Mouse (Mus musculus) left cerebral cortex, postnatal 10 days (tissue): Measurements from ENCODE around the gene Map3k20. TPM values are rescaled to one million over a fixed set of nuclear protein-coding genes. Genes with fewer than 3 reads are reported as not detected.

Source experiments
- DNase-seq, 2 experiments: peaks; one replicate each; pipeline ENCODE4 v3.0.0; 2021 to 2022; ENCODE audit warnings: low spot score in 2 of 2, mixed read lengths in 1 of 2; ENCODE audit errors: extremely low spot score in 1 of 2
- intact Hi-C: fragments of 180-260 bp; cut with DNase I; formaldehyde crosslinking; loops from one replicate; pipeline ENCODE4 v1.15.1; 2025
- total RNA-seq, 2 experiments: library from RNA; stranded (reverse); gene quantifications; 2 replicates each; pipeline ENCODE4 v1.2.3; 2021

The Map3k20 gene
- total RNA-seq, 2 experiments from 2014 or later, result 11.1 to 12.7 TPM

GRCm38 (mm10) chr2:72399469-72400195 lies 114.2 kb downstream of the Map3k20 start:
- no peak for DNase-seq
- intact Hi-C loops, result no loop called here

- DNase-seq, result no peak
- intact Hi-C loops, result no loop called here
These were observed 115.9 kb downstream of the Map3k20 start for GRCm38 (mm10) chr2:72401290-72401689.

- intact Hi-C loops, result no loop called here
- no peak for DNase-seq
These were observed 120.5 kb downstream of the Map3k20 start for GRCm38 (mm10) chr2:72405621-72406555.

- intact Hi-C loops, result no loop called here
- DNase-seq, result no peak
These were observed 121.3 kb downstream of the Map3k20 start for GRCm38 (mm10) chr2:72406701-72407100.

- DNase-seq, result no peak
- intact Hi-C loops, result no loop called here
These were observed 122.1 kb downstream of the Map3k20 start for GRCm38 (mm10) chr2:72407341-72408092.

- intact Hi-C loops, result no loop called here
- DNase-seq, result no peak
These were observed 124.5 kb downstream of the Map3k20 start for GRCm38 (mm10) chr2:72409968-72410367.

- DNase-seq, result no peak
These were observed 126.8 kb downstream of the Map3k20 start for GRCm38 (mm10) chr2:72412266-72412665.

GRCm38 (mm10) chr2:72415416-72415815 lies 130.0 kb downstream of the Map3k20 start:
- intact Hi-C loops, result no loop called here
- DNase-seq, result no peak

More at GRCm38 (mm10) chr2:72412266-72412665, 126.8 kb downstream of the Map3k20 start:
- intact Hi-C loops, result no loop called here

- intact Hi-C loops, result no loop called here
- DNase-seq, result peak in 1 of 2 experiments; percentile 51
These were observed 131.0 kb downstream of the Map3k20 start for GRCm38 (mm10) chr2:72416095-72417080.

GRCm38 (mm10) chr2:72420561-72420960 lies 135.1 kb downstream of the Map3k20 start:
- intact Hi-C loops, result no loop called here
- peak in 1 of 2 experiments; percentile 40 for DNase-seq

GRCm38 (mm10) chr2:72424656-72425055 lies 139.2 kb downstream of the Map3k20 start:
- no peak for DNase-seq
- intact Hi-C loops, result no loop called here

GRCm38 (mm10) chr2:72426776-72427175 lies 141.3 kb downstream of the Map3k20 start:
- peak in 1 of 2 experiments; percentile 35 for DNase-seq
- intact Hi-C loops, result no loop called here

DNA sequence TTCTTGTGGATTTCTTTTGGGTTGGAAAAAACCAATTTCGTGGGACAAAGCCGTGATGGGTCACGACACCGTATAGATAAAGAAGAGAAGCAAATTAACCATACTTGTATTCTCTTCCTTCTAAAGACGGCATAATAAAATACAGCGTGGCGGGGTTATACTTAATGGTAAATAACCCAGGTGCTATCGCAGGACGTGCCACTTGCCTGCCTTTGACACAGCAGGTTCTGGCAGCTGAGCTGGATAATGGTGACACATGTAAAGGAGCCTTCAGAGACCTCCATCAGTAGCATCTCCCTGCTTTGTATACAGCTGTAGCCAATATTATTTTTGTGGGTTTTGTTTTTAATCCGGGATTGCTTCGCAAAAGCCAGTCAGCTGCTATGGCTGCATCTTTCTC lies 141.9 kb downstream of the Map3k20 start:
- intact Hi-C loops, result no loop called here
- DNase-seq, result no peak

DNA sequence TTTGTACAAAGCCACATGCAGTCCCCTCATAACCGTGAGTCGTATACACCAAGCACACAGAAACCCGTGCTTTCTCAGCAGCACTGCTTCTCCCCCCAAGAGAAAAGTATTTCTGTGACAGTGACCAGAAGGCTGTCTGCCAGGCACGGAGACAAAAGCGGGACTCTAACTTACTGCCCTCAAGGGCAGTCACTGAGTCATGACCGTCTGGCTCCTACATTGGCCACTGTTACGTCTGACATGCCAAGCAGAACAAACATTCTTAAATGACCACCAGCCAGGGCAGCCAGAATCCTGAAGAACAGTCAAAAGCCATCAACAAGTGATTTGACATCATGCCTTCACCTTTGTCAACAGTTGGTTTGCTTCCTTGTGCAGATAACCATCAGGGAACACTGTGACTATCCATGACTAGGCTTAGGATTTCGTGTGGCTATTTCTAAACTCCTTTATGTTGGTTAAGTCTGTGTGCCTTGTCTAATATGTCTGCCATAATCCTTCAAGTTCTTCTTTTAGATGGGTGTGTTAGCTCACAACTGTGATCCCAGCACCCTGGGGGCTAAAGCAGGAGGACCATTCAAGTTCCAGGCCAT lies 153.6 kb downstream of the Map3k20 start:
- intact Hi-C loops, result no loop called here
- DNase-seq, result no peak

- no peak for DNase-seq
- intact Hi-C loops, result no loop called here
These were observed 155.6 kb downstream of the Map3k20 start for GRCm38 (mm10) chr2:72441010-72441409.

GRCm38 (mm10) chr2:72442825-72443224 lies 157.4 kb downstream of the Map3k20 start:
- intact Hi-C loops, result no loop called here
- DNase-seq, result no peak

GRCm38 (mm10) chr2:72443960-72444359 lies 158.5 kb downstream of the Map3k20 start:
- intact Hi-C loops, result no loop called here

GRCm38 (mm10) chr2:72446106-72446505 lies 160.7 kb downstream of the Map3k20 start:
- no peak for DNase-seq
- intact Hi-C loops, result no loop called here

More at GRCm38 (mm10) chr2:72443960-72444359, 158.5 kb downstream of the Map3k20 start:
- DNase-seq, result no peak
